10 mouse cellular contexts compared by ENCODE assay signal in genomic region chr19:10482703-10483102, GRCm38 (mm10). TPM values are rescaled to one million over a fixed set of nuclear protein-coding genes. Genes with fewer than 3 reads are reported as not detected.
A peak's percentile ranks its signal among the peaks of the same experiment; 100 is the strongest.
DNase-seq lines count a peak whose midpoint lies in the region; ATAC-seq lines count a peak whose summit lies in the region.
"Had no signal": no experiment of that assay in that cellular context is flagged by ENCODE, and none has a peak within 500 bp of the region (broad histone marks: within the 10 kb centered on the region; RNA-seq: fewer than 3 reads in every experiment).

Ppp1r32 (minus strand) TSS chr19:10482928.

- peak; percentile 26 for DNase-seq in ES-CJ7 (ENCODE audit: low read depth, low spot score)
- peak; percentile 85 for DNase-seq in embryo, embryonic 10.5 days (ENCODE audit: low spot score)
- DNase-seq in midbrain, embryonic 14.5 days, result peak; percentile 78
- no peak for DNase-seq in layer of hippocampus, postnatal 10 days (ENCODE audit: low spot score in 2 of 2)
- DNase-seq in layer of hippocampus, adult 18-20 months (ENCODE audit: low spot score in 2 of 2), result no peak
- DNase-seq: cerebellum, adult 18-20 months; layer of hippocampus, adult 9-11 months had no signal

- no peak within 1 kb of the TSS for H3K27ac ChIP-seq in hindbrain, embryonic 16.5 days (ENCODE audit: low read depth, low read length)
- H3K27ac ChIP-seq in midbrain, embryonic 14.5 days (replicated peaks; ENCODE audit: low read depth, low read length), result 0 out of 2 replicates have a peak within 1 kb of the TSS, but pooled peaks have one; percentile 13
- H3K27ac ChIP-seq in kidney, embryonic 14.5 days (ENCODE audit: low read depth, low read length), result no peak within 1 kb of the TSS

- WGBS in hindbrain, embryonic 16.5 days, result 20% methylated on average over 6 of the region's 6 CpGs
- 18% methylated on average over 6 of the region's 6 CpGs for WGBS in midbrain, embryonic 14.5 days
- WGBS in kidney, embryonic 14.5 days, result 48% methylated on average over 6 of the region's 6 CpGs

- H3K9ac ChIP-seq in hindbrain, embryonic 16.5 days (ENCODE audit: low read depth, low read length), result no peak within 1 kb of the TSS
- H3K9ac ChIP-seq in midbrain, embryonic 14.5 days (replicated peaks; ENCODE audit: low read length), result no peak within 1 kb of the TSS
- no peak within 1 kb of the TSS for H3K9ac ChIP-seq in kidney, embryonic 14.5 days (ENCODE audit: low read depth, low read length)

- no peaks in the 10 kb centered on the region for H3K36me3 ChIP-seq in hindbrain, embryonic 16.5 days (ENCODE audit: control insufficient read depth, insufficient read depth, low read length)
- no peaks in the 10 kb centered on the region for H3K36me3 ChIP-seq in midbrain, embryonic 14.5 days (ENCODE audit: control insufficient read depth, insufficient read depth, low read length)
- no peaks in the 10 kb centered on the region for H3K36me3 ChIP-seq in kidney, embryonic 14.5 days (ENCODE audit: control insufficient read depth, insufficient read depth, low read length)

- no peaks in the 10 kb centered on the region for H3K27me3 ChIP-seq in hindbrain, embryonic 16.5 days (replicated peaks; ENCODE audit: control insufficient read depth, insufficient read depth, low read length)
- H3K27me3 ChIP-seq in midbrain, embryonic 14.5 days (ENCODE audit: control insufficient read depth, insufficient read depth, low read length), result no peaks in the 10 kb centered on the region
- no peaks in the 10 kb centered on the region for H3K27me3 ChIP-seq in kidney, embryonic 14.5 days (ENCODE audit: control insufficient read depth, insufficient read depth, low read length)

- no peak within 1 kb of the TSS; the same call in 1 of the 2 replicates for H3K4me2 ChIP-seq in hindbrain, embryonic 16.5 days (ENCODE audit: low read length)
- 0 out of 2 replicates have a peak within 1 kb of the TSS, but pooled peaks have one; percentile 5 for H3K4me2 ChIP-seq in midbrain, embryonic 14.5 days (ENCODE audit: low read length)
- no peak within 1 kb of the TSS for H3K4me2 ChIP-seq in kidney, embryonic 14.5 days (replicated peaks; ENCODE audit: low read depth, low read length)

- 0 out of 2 replicates have a peak, but pooled peaks cover 3% of the 10 kb centered on the region for H3K4me1 ChIP-seq in hindbrain, embryonic 16.5 days (ENCODE audit: control insufficient read depth, insufficient read depth, low read depth, low read length)
- peaks cover 13% of the 10 kb centered on the region for H3K4me1 ChIP-seq in midbrain, embryonic 14.5 days (ENCODE audit: control insufficient read depth, insufficient read depth, low read length)
- H3K4me1 ChIP-seq in kidney, embryonic 14.5 days (ENCODE audit: control insufficient read depth, insufficient read depth, low read length), result no peaks in the 10 kb centered on the region

- ATAC-seq in hindbrain, embryonic 16.5 days, result peak; percentile 79
- ATAC-seq in midbrain, embryonic 14.5 days (ENCODE audit: low FRiP score, low TSS enrichment), result peak; percentile 46; the same call in 1 of the 2 replicates
- ATAC-seq in kidney, embryonic 14.5 days (ENCODE audit: low FRiP score, low TSS enrichment), result no peak; the same call in 1 of the 2 replicates

- H3K9me3 ChIP-seq in hindbrain, embryonic 16.5 days (ENCODE audit: control insufficient read depth, low read length), result no peaks in the 10 kb centered on the region
- no peaks in the 10 kb centered on the region for H3K9me3 ChIP-seq in midbrain, embryonic 14.5 days (ENCODE audit: control insufficient read depth, low read length)
- no peaks in the 10 kb centered on the region for H3K9me3 ChIP-seq in kidney, embryonic 14.5 days (ENCODE audit: control insufficient read depth, low read length)
- H3K9me3 ChIP-seq: megakaryocyte, embryonic 14.5 days had no signal

- H3K4me3 ChIP-seq in hindbrain, embryonic 16.5 days (ENCODE audit: low read length), result no peak within 1 kb of the TSS
- H3K4me3 ChIP-seq in midbrain, embryonic 14.5 days (replicated peaks; ENCODE audit: low read depth, low read length), result no peak within 1 kb of the TSS
- no peak within 1 kb of the TSS for H3K4me3 ChIP-seq in kidney, embryonic 14.5 days (ENCODE audit: low read length)
- H3K4me3 ChIP-seq: megakaryocyte, embryonic 14.5 days had no signal

RNA-seq across cellular contexts. Expression of gene Ppp1r32, which starts in this region (rescaled TPM):
- polyA plus RNA-seq in hindbrain, embryonic 16.5 days (2015; fragmentation: Nextera tagmentation; extraction: Ambion mirVana), result 2.4 and 2.7 TPM in 2 replicates
- polyA plus RNA-seq in midbrain, embryonic 14.5 days (2014; fragmentation: Nextera tagmentation; extraction: Ambion mirVana), result 1.4 and 1.6 TPM in 2 replicates
- total RNA-seq in layer of hippocampus, postnatal 10 days (2021), result 1 to 10 TPM; 1.9 to 4.7 TPM
- total RNA-seq in layer of hippocampus, adult 18-20 months (2021), result 1 to 10 TPM; 1.3 to 1.9 TPM
- not detected in 2 replicates for polyA plus RNA-seq in kidney, embryonic 14.5 days (2014; fragmentation: Nextera tagmentation; extraction: Ambion mirVana)

Comparison
In these comparisons a context has a peak if more than half of its experiments do, and no peak if none do; other contexts are left out.
1. DNase-seq: peak in ES-CJ7 (single experiment), embryo, embryonic 10.5 days (single experiment) and midbrain, embryonic 14.5 days (single experiment); none in layer of hippocampus, postnatal 10 days (0 of 2) and layer of hippocampus, adult 18-20 months (0 of 2).